Mouse (Mus musculus) T-helper 1 cell (primary cell): ENCODE data around the gene Myl3.

Experiments
- in situ Hi-C: fragments of 300-600 bp; cut with MboI, MseI; formaldehyde crosslinking; loops from one replicate; pipeline ENCODE4 v1.15.1; 2025; ENCODE audit warnings: high pct_unique_total_duplicates

The Myl3 gene

GRCm38 (mm10) chr9:110760886-110761285 lies 19.2 kb downstream of the Myl3 start:
- in situ Hi-C loops: no loop called here

- in situ Hi-C loops: no loop called here
Measured at GRCm38 (mm10) chr9:110762763-110763162, 21.1 kb downstream of the Myl3 start.

GRCm38 (mm10) chr9:110763405-110763804 lies 21.7 kb downstream of the Myl3 start:
- in situ Hi-C loops: no loop called here

DNA sequence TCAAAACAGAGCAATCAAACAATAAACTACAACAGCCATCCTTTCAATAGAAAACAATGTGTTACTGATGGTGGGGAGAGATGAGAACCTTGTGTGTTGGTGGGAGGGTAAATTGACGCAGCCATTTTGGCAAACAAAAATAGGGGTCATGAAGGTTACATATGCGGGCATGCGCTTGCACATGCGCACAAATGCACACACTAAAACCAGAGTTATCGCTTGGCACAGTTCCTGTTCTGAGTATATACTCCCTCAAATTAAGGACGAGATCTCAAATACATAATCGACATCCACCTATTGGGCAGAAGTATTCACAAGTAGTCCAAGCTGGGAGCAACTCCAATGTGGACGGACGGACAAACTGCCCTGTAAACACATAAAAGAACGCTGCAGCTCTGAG lies 30.7 kb downstream of the Myl3 start:
- in situ Hi-C loops: no loop called here

- in situ Hi-C loops: loop anchor here (5.0 kb wide), 1 partner anchor 47 kb away; no protein-coding TSS in a partner anchor
Measured at GRCm38 (mm10) chr9:110774403-110775268, 33.0 kb downstream of the Myl3 start.

DNA sequence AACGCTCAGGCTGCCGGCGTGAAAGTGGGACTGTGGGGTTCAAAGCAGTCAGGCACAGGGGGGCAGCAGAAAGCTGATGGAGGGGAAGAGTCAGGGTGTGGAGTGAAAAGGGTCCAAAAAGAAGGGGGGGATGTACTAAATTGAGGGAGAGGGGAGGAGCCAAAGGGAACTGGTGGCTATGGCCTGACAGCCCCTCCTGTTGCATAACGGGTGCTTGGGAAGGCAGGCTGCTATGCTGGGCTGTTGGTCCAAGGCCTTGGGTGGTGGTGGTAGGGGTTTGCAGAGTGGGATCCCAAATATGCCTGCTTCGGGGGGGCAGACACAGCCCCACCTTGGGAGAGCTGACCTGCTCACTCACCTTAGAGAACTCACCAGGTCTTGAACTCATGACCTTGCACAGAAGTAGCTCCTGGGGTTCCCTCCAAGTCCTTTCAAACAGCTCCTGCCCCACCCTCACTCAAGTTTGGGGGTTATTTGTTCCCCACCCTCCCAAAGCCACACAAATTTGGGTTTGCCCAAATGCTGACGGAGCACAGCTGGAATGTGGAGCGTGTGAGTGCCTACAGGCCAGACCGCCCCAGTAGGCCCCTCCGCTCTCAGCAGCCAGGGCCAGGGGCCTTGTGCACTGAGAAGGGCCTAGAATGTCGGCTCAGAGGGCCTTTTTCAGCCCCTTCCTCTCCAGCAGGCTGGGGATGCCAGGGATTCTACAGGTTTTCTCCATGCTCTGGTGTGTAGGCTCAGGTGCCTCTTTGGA lies 33.8 kb downstream of the Myl3 start:
- in situ Hi-C loops: loop anchor here (5.0 kb wide), 1 partner anchor 48 kb away; no protein-coding TSS in a partner anchor

- in situ Hi-C loops: loop anchor here (5.0 kb wide), 1 partner anchor 51 kb away; no protein-coding TSS in a partner anchor
Measured at GRCm38 (mm10) chr9:110778100-110778499, 36.4 kb downstream of the Myl3 start.

GRCm38 (mm10) chr9:110778559-110778958 lies 36.9 kb downstream of the Myl3 start:
- in situ Hi-C loops: loop anchor here (5.0 kb wide), 1 partner anchor 51 kb away; no protein-coding TSS in a partner anchor

DNA sequence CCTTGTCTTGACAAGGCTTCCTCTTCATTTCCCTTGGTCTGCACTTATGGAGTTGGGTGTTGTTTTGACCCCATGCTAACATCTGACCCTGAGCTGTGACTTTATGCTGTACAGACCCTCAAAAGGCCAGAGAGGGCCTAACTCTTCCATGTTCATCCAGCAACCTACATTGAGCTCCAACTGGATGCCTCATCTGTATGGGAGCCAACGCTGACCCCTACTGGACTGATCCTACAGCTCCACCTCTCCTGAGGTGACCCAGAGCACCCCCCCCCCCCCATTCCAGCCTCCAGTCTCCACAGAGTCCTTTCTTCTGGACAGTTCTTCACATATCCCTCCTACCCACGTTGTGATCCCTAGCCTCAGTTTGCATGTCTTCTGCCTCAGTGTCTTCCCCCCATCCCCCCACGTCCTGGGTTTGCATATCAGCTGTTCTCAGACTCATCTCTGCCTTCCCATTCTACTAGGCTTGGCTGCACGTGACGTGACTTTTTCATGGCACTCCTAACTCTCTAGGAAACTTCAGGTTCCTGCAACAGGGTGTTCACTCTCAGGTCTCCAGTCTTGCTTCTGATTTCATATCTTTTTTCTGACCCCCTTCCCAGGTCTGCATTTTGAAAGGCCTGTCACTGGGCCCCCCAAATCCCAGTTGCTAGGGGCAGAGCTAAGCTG lies 37.7 kb downstream of the Myl3 start:
- in situ Hi-C loops: loop anchor here (5.0 kb wide), 1 partner anchor 52 kb away; no protein-coding TSS in a partner anchor

GRCm38 (mm10) chr9:110781256-110781721 lies 39.6 kb downstream of the Myl3 start:
- in situ Hi-C loops: no loop called here

DNA sequence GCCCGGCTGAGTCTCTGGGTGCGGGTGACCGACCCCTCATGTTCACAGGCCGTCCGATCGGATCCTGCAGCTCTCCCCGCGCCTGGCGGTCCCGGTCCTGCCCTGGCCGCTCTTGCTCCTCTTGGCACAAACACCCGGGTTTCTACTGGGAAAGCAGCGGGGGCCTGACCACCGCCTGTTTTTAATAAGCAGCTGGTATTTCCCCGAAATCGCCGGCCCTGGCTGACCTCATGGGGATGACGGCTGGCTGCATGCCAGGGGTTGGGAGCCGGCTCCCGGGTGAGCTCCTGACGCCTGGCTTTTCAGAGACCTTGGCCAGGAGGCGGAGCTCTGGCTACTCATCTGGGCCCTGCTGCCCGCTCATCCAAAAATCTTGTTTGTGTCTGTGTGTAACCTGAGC lies 40.1 kb downstream of the Myl3 start:
- in situ Hi-C loops: no loop called here

DNA sequence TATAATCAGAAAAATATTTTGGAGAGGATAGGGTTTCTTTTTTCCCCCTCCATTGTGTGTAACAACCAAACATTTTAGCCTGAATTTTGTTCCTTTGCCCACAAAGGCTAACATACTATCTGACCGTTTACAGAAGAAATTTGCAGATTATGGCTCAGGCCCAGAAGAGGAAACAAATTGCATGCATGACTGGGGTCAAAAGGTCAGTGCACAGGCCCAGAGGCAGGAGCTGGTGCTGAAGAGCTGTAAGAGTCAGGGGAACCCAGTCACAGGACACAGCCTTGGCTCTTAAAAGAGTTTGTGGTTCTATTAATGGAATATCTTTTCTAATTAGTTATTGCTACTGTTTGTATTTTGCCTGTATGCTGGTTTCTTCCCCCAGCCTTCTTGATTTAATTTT lies 42.0 kb downstream of the Myl3 start:
- in situ Hi-C loops: no loop called here

DNA sequence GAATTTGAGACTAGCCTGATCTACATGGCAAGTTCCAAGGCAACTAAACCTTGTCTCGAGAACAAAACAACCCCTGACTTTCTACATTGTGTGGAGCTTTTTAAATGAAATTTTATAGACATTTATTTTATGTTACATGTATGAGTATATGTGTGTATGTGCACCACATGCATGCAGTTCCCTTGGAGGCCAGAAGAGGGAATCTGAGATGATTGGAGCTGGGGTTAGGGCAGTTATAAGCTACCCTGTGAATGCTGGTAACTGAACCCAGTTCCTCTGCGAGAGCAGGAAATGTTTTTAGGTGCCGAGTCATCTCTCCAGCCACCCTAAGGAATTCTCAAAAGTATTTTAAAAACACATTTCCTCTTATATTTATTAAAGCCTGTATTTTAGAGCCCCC lies 46.5 kb downstream of the Myl3 start:
- in situ Hi-C loops: no loop called here

GRCm38 (mm10) chr9:110790462-110790861 lies 48.8 kb downstream of the Myl3 start:
- in situ Hi-C loops: no loop called here

DNA sequence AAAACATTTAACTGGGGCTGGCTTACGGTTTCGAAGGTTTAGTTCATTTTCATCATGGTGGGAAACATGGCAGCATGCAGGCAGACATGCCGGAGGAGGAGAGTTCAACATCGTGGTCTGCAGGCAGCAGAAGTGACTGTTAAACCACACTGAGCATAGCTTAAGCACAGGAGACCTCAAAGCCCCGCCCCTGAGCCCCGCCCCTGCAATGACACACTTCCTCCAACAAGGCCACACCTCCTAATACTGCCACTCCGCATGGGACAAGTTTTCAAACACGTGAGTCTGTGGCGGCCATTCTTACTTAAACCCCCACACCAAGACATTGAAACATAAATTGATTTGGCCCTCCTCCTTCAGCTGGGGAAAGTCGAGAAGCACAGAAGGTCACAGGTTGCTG lies 55.4 kb downstream of the Myl3 start:
- in situ Hi-C loops: no loop called here

GRCm38 (mm10) chr9:110797866-110798265 lies 56.2 kb downstream of the Myl3 start, which contains the start of gene Prss42:
Prss42 (plus strand) TSS chr9:110798166.
- in situ Hi-C loops: no loop called here

GRCm38 (mm10) chr9:110800834-110801479 lies 59.3 kb downstream of the Myl3 start:
- in situ Hi-C loops: no loop called here

GRCm38 (mm10) chr9:110803294-110803693 lies 61.6 kb downstream of the Myl3 start:
- in situ Hi-C loops: no loop called here

DNA sequence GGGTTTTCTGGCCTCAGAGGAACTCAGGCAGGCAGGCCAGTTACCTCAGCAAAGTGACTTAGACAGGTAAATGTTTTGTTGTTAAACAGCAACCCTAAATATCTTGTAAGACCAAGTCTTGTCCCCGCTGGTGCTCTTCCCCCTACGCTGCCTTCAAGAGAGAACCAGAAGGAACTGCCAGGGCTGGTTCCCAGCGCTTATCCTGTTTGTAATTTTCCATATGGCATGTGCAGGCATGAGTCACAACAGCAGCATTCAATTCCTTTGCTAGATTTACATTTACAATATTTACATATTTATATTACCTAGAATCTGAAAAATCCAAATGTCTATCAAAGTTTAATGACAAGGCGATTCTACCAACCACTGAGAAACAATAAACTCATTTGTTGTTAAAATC lies 68.4 kb downstream of the Myl3 start:
- in situ Hi-C loops: no loop called here

DNA sequence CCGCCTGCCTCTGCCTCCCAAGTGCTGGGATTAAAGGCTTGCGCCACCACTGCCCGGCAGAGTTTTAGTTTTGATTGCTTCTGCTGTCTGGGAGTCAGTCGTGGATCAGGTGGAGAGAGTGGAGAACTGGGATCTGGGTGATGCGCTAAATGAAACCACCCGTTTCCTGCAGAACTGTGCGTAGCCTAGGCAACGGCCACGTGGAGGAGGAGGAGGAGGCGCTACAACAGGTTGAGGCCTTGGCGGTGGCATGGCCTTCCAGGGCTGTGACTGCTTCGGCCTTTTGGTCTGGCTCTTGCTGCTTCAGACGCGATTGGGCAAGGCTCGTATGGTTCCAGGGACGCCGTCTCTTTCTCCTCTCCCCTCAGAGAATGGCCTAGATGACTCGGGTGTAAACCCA lies 72.1 kb downstream of the Myl3 start, which contains the start of gene Prss44:
TSS of gene Prss44 (plus strand) at position 206 of the 400 bp plus-strand sequence.
- in situ Hi-C loops: no loop called here
